Mouse (Mus musculus): Measurements from ENCODE around the gene Cyp17a1. TPM values are rescaled to one million over a fixed set of nuclear protein-coding genes. Genes with fewer than 3 reads are reported as not detected.

The Cyp17a1 gene
- polyA plus RNA-seq, 1 experiment from 2014 or later = 0.09 TPM

DNA sequence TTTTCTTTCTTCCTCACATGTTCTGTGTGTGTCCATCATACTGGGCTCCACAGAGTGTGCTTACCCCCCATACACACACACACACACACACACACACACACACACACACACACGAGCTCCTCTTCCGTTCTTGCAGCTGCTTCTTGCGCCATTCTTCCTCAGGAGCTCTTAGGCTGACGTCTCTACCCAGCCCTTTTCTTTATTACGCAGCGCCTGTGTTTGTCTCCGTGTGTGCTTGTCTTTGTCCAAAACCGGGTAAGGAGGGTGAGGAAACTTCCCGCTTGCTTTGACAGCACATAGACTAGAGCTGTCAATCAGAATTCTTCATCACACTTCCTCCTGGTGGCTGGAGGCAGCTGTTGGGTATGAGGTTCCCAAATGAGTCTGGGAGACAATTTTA is 54.6 kb downstream of the Cyp17a1 start:
- WGBS = 57% methylated on average over 9 of the region's 9 CpGs

GRCm38 (mm10) chr19:46617361-46617760 is 55.6 kb downstream of the Cyp17a1 start:
- H3K27ac ChIP-seq (ENCODE audit: low read length) = no peak overlapping the region
- WGBS = 73% methylated on average over 8 of the region's 8 CpGs
- no peaks in the 10 kb centered on the region for H3K9me3 ChIP-seq (replicated peaks; ENCODE audit: control insufficient read depth, low read length)
- H3K4me3 ChIP-seq (replicated peaks; ENCODE audit: low read length) = no peak overlapping the region
- no peak overlapping the region for H3K9ac ChIP-seq (ENCODE audit: low read length)
- no peaks in the 10 kb centered on the region for H3K36me3 ChIP-seq (ENCODE audit: control insufficient read depth, insufficient read depth, low read length)
- H3K4me2 ChIP-seq (ENCODE audit: low read depth, low read length) = no peak overlapping the region
- H3K27me3 ChIP-seq (ENCODE audit: control insufficient read depth, insufficient read depth, low read length) = no peaks in the 10 kb centered on the region
- ATAC-seq (ENCODE audit: insufficient read depth, low FRiP score) = no peak
- peaks cover 50% of the 10 kb centered on the region for H3K4me1 ChIP-seq (ENCODE audit: control insufficient read depth, insufficient read depth, low read length)

More for the DNA sequence above, 54.6 kb downstream of the Cyp17a1 start:
- no peaks in the 10 kb centered on the region for H3K36me3 ChIP-seq (ENCODE audit: control insufficient read depth, insufficient read depth, low read length)
- no peaks in the 10 kb centered on the region for H3K9me3 ChIP-seq (replicated peaks; ENCODE audit: control insufficient read depth, low read length)
- H3K4me2 ChIP-seq (ENCODE audit: low read depth, low read length) = no peak overlapping the region
- H3K4me1 ChIP-seq (ENCODE audit: control insufficient read depth, insufficient read depth, low read length) = peaks cover 54% of the 10 kb centered on the region
- no peak overlapping the region for H3K4me3 ChIP-seq (replicated peaks; ENCODE audit: low read length)
- no peak for ATAC-seq (ENCODE audit: insufficient read depth, low FRiP score)
- H3K9ac ChIP-seq (ENCODE audit: low read length) = no peak overlapping the region
- 0 out of 2 replicates have a peak overlapping the region, but pooled peaks have one; percentile 43 for H3K27ac ChIP-seq (ENCODE audit: low read length)
- no peaks in the 10 kb centered on the region for H3K27me3 ChIP-seq (ENCODE audit: control insufficient read depth, insufficient read depth, low read length)

Other genes starting within 250 kb of the Cyp17a1 start
- 11.8 and 16.2 TPM in 2 replicates for gene Trim8, start 171.5 kb downstream of the Cyp17a1 start, polyA plus RNA-seq (2015; fragmentation: Nextera tagmentation; extraction: Ambion mirVana)
- 98.1 and 105 TPM in 2 replicates for gene Arl3, start 100.0 kb downstream of the Cyp17a1 start, polyA plus RNA-seq (2015; fragmentation: Nextera tagmentation; extraction: Ambion mirVana)
- gene Sfxn2, start 99.8 kb downstream of the Cyp17a1 start, polyA plus RNA-seq (2015; fragmentation: Nextera tagmentation; extraction: Ambion mirVana) = 16.6 and 19.3 TPM in 2 replicates
- gene Wbp1l, start 74.1 kb downstream of the Cyp17a1 start, polyA plus RNA-seq (2015; fragmentation: Nextera tagmentation; extraction: Ambion mirVana) = 37.1 and 38.0 TPM in 2 replicates
- gene Borcs7, start 16.7 kb upstream of the Cyp17a1 start, polyA plus RNA-seq (2015; fragmentation: Nextera tagmentation; extraction: Ambion mirVana) = 14.1 and 15.3 TPM in 2 replicates
- 26.6 and 28.1 TPM in 2 replicates for gene As3mt, start 34.3 kb upstream of the Cyp17a1 start, polyA plus RNA-seq (2015; fragmentation: Nextera tagmentation; extraction: Ambion mirVana)
- gene Cnnm2, start 88.4 kb upstream of the Cyp17a1 start, polyA plus RNA-seq (2015; fragmentation: Nextera tagmentation; extraction: Ambion mirVana) = 1.5 TPM in 2 replicates